Mouse (Mus musculus): ENCODE measurements around the gene Cfap54. TPM values are rescaled to one million over a fixed set of nuclear protein-coding genes. Genes with fewer than 3 reads are reported as not detected.

Cfap54 gene
- polyA plus RNA-seq, 1 experiment from 2014 or later, result 2.2 TPM

DNA sequence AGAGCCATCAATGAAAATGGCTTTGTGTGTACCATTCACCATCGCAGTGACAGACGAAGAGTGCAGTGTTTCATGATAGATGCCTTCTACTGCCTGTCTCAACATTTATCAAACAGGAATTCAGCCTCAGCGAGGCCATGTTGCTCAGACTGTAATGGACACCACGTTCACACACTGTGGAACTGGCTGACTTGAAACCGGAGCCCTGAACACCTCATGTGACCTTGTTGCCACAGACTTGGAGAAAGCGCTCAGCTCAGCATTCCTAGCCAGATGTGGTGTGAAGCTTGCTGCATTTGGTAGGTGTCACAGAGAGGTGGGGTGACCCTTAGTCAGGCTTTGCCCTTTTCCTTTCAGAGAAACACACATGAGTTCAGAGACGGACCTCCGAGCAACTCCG lies 270.5 kb downstream of the Cfap54 start:
- Histone ChIP-seq H3K9me3 (replicated peaks) (no peaks in the 10 kb centered on the region), H3K27me3 (replicated peaks) (no peaks in the 10 kb centered on the region), H3K27ac (replicated peaks) (no peak overlapping the region), H3K36me3 (no peaks in the 10 kb centered on the region), H3K4me3 (replicated peaks) (no peak overlapping the region), H3K4me1 (no peaks in the 10 kb centered on the region), H3K9ac (replicated peaks) (no peak overlapping the region), H3K4me2 (no peak overlapping the region)
- no peak for ATAC-seq (ENCODE audit: low FRiP score)
- 90% methylated on average over 9 of the region's 9 CpGs for WGBS

- Histone ChIP-seq H3K4me3 (replicated peaks) (no peak overlapping the region), H3K27ac (replicated peaks) (no peak overlapping the region), H3K4me1 (peaks cover 10% of the 10 kb centered on the region; the same call in 1 of the 2 replicates), H3K4me2 (no peak overlapping the region), H3K27me3 (replicated peaks) (no peaks in the 10 kb centered on the region), H3K9ac (replicated peaks) (no peak overlapping the region), H3K9me3 (replicated peaks) (no peaks in the 10 kb centered on the region), H3K36me3 (no peaks in the 10 kb centered on the region)
- 19% methylated on average over 10 of the region's 10 CpGs for WGBS
- no peak for ATAC-seq (ENCODE audit: low FRiP score)
These were observed 289.5 kb downstream of the Cfap54 start for GRCm38 (mm10) chr10:92791908-92792307.

GRCm38 (mm10) chr10:92791531-92791900 lies 289.9 kb downstream of the Cfap54 start:
- no peak overlapping the region for H3K27ac ChIP-seq (replicated peaks)
- ATAC-seq (ENCODE audit: low FRiP score), result no peak
- 9% methylated on average over 9 of the region's 9 CpGs for WGBS

DNA sequence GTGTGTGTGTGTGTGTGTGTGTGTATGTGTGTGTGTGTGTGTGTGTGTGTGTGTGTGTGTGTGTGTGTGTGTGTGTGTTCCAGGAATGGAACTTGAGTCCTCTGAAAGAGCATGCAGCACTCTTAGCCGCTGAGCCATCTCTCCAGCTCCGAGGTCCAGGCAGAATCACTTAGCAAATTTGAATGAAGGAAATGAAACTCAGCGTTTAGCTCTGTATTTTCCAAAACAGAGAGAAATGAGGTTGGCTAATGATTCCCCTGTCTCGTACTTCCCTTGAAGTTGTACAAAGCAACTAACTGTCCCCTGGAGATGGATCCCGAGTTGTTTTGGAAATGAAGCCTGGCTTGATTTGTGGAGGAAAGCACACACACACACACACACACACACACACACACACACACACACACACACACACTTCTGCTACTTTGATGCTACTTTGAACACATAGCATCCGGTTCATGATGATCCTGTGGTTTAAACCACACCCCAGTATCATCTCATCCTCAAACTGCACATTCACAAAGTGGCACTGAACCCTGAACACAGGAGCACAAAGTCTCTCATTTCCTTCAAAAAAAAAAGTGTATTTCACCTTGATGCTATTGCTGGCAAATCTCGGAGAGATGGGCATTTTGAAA lies 290.4 kb downstream of the Cfap54 start:
- H3K9ac ChIP-seq (replicated peaks), result no peak overlapping the region
- H3K4me3 ChIP-seq (replicated peaks), result no peak overlapping the region
- no peak overlapping the region for H3K4me2 ChIP-seq
- no peaks in the 10 kb centered on the region for H3K9me3 ChIP-seq (replicated peaks)
- H3K36me3 ChIP-seq, result no peaks in the 10 kb centered on the region
- peaks cover 10% of the 10 kb centered on the region; the same call in 1 of the 2 replicates for H3K4me1 ChIP-seq
- WGBS, result 23% methylated on average over 7 of the region's 7 CpGs
- no peak overlapping the region for H3K27ac ChIP-seq (replicated peaks)
- ATAC-seq (ENCODE audit: low FRiP score), result no peak
- H3K27me3 ChIP-seq (replicated peaks), result no peaks in the 10 kb centered on the region

More at GRCm38 (mm10) chr10:92791531-92791900, 289.9 kb downstream of the Cfap54 start:
- H3K4me3 ChIP-seq (replicated peaks), result no peak overlapping the region
- H3K9me3 ChIP-seq (replicated peaks), result no peaks in the 10 kb centered on the region
- no peak overlapping the region for H3K4me2 ChIP-seq
- H3K4me1 ChIP-seq, result peaks cover 10% of the 10 kb centered on the region; the same call in 1 of the 2 replicates
- H3K36me3 ChIP-seq, result no peaks in the 10 kb centered on the region
- no peaks in the 10 kb centered on the region for H3K27me3 ChIP-seq (replicated peaks)
- no peak overlapping the region for H3K9ac ChIP-seq (replicated peaks)

- no peak for ATAC-seq (ENCODE audit: low FRiP score)
- WGBS, result 8% methylated on average over 2 of the region's 2 CpGs
- H3K27ac ChIP-seq (replicated peaks), result no peak overlapping the region
- H3K36me3 ChIP-seq, result no peaks in the 10 kb centered on the region
- H3K9ac ChIP-seq (replicated peaks), result no peak overlapping the region
- no peak overlapping the region for H3K4me3 ChIP-seq (replicated peaks)
- H3K27me3 ChIP-seq (replicated peaks), result no peaks in the 10 kb centered on the region
- H3K4me2 ChIP-seq, result no peak overlapping the region
- peaks cover 10% of the 10 kb centered on the region; the same call in 1 of the 2 replicates for H3K4me1 ChIP-seq
- no peaks in the 10 kb centered on the region for H3K9me3 ChIP-seq (replicated peaks)
These were observed 291.2 kb downstream of the Cfap54 start for GRCm38 (mm10) chr10:92790247-92790646.

GRCm38 (mm10) chr10:92788410-92789096 lies 292.9 kb downstream of the Cfap54 start:
- H3K27me3 ChIP-seq (replicated peaks), result no peaks in the 10 kb centered on the region
- no peaks in the 10 kb centered on the region for H3K9me3 ChIP-seq (replicated peaks)
- no peak overlapping the region for H3K4me3 ChIP-seq (replicated peaks)
- H3K4me1 ChIP-seq, result peaks cover 10% of the 10 kb centered on the region; the same call in 1 of the 2 replicates
- ATAC-seq (ENCODE audit: low FRiP score), result no peak
- no peak overlapping the region for H3K9ac ChIP-seq (replicated peaks)
- WGBS, result 57% methylated on average over 13 of the region's 13 CpGs
- H3K27ac ChIP-seq (replicated peaks), result no peak overlapping the region
- H3K4me2 ChIP-seq, result no peak overlapping the region
- H3K36me3 ChIP-seq, result no peaks in the 10 kb centered on the region

DNA sequence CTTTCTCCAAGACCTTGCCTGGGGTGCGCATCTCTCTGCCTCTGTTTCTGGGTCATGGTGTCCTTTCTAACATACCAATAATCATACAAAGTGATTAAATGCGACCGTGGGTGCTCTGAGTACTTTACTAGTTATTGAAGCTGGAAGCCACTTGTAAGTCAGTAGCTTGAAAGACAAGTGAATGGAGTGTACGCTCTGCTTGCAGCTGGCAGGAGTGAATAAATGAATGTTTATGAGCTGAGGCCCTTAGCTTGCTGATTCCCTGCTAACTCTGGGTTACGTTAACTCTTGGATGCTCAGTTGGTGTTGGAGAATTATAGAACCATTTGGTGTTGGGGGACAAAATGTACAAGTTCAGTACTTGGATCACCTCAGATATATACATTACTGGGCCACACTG lies 298.7 kb downstream of the Cfap54 start:
- no peak overlapping the region for H3K9ac ChIP-seq (replicated peaks)
- no peak for ATAC-seq (ENCODE audit: low FRiP score)
- H3K4me3 ChIP-seq (replicated peaks), result no peak overlapping the region
- 55% methylated on average over 5 of the region's 5 CpGs for WGBS
- H3K9me3 ChIP-seq (replicated peaks), result no peaks in the 10 kb centered on the region
- H3K4me2 ChIP-seq, result no peak overlapping the region
- H3K36me3 ChIP-seq, result no peaks in the 10 kb centered on the region
- no peak overlapping the region for H3K27ac ChIP-seq (replicated peaks)
- no peaks in the 10 kb centered on the region for H3K4me1 ChIP-seq
- H3K27me3 ChIP-seq (replicated peaks), result no peaks in the 10 kb centered on the region

- peak; percentile 50; the same call in 1 of the 2 replicates for ATAC-seq (ENCODE audit: low FRiP score)
- no peak overlapping the region for H3K9ac ChIP-seq (replicated peaks)
- H3K4me1 ChIP-seq, result 0 out of 2 replicates have a peak, but pooled peaks cover 2% of the 10 kb centered on the region
- H3K27ac ChIP-seq (replicated peaks), result no peak overlapping the region
- no peaks in the 10 kb centered on the region for H3K36me3 ChIP-seq
- no peak overlapping the region for H3K4me3 ChIP-seq (replicated peaks)
- 58% methylated on average over 5 of the region's 5 CpGs for WGBS
- H3K4me2 ChIP-seq, result no peak overlapping the region
- no peaks in the 10 kb centered on the region for H3K27me3 ChIP-seq (replicated peaks)
- H3K9me3 ChIP-seq (replicated peaks), result no peaks in the 10 kb centered on the region
These were observed 327.1 kb downstream of the Cfap54 start for GRCm38 (mm10) chr10:92754359-92754758.

DNA sequence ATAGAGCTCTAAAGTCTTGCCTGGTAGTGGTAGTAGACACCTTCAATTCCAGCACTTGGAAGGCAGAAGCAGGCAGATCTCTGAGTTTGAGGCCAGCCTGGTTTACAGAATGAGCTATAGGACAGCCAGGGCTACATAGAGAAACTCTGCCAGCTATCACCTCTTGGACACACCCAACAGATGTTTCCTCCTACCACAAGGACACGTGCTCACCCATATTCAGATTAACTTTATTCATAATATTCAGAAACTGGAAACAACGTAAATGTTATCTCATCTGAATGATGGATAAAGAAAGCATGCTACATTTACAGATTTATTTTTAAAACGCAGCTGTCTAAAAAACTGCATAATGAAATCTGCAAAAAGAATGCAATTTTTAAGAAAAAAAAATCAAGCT lies 351.1 kb downstream of the Cfap54 start:
- Histone ChIP-seq H3K9ac (replicated peaks) (no peak overlapping the region), H3K27ac (replicated peaks) (no peak overlapping the region), H3K27me3 (replicated peaks) (no peaks in the 10 kb centered on the region), H3K4me2 (no peak overlapping the region), H3K4me1 (no peaks in the 10 kb centered on the region), H3K9me3 (replicated peaks) (no peaks in the 10 kb centered on the region), H3K4me3 (replicated peaks) (no peak overlapping the region), H3K36me3 (no peaks in the 10 kb centered on the region)
- ATAC-seq (ENCODE audit: low FRiP score), result no peak
- 90% methylated on average over 3 of the region's 3 CpGs for whole genome bisulfite sequencing

DNA sequence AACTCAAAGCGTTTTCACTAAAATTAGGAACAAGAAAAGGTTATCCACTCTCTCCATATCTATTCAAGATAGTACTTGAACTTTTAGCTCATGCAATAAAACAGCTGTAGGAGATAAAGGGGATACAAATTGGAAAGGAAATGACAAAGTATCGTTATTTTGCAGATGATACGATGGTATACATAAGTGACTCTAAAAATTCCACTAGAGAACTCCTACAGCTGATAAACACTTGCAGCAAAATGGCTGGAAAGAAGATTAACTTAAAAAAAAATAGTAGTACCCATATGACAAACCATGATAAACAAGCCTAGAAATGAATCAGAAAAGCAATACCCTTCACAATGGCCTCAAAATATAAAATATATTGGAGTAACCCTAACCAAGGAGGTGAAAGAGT lies 352.7 kb downstream of the Cfap54 start:
- 78% methylated on average over 3 of the region's 3 CpGs for WGBS
- no peaks in the 10 kb centered on the region for H3K36me3 ChIP-seq
- no peaks in the 10 kb centered on the region for H3K27me3 ChIP-seq (replicated peaks)
- ATAC-seq (ENCODE audit: low FRiP score), result no peak
- H3K4me3 ChIP-seq (replicated peaks), result no peak overlapping the region
- H3K4me1 ChIP-seq, result no peaks in the 10 kb centered on the region
- no peak overlapping the region for H3K9ac ChIP-seq (replicated peaks)
- no peak overlapping the region for H3K4me2 ChIP-seq
- no peaks in the 10 kb centered on the region for H3K9me3 ChIP-seq (replicated peaks)
- no peak overlapping the region for H3K27ac ChIP-seq (replicated peaks)

Measured in neural tube, embryonic 15.5 days (tissue).